Mouse (Mus musculus) thymus, postnatal 0 days (tissue): ENCODE data around the gene Thtpa. TPM values are rescaled to one million over a fixed set of nuclear protein-coding genes. Genes with fewer than 3 reads are reported as not detected.

ENCODE experiments used
- DNase-seq: peaks from one replicate; pipeline ENCODE4 v3.0.0-alpha.2; 2015; ENCODE audit warnings: low spot score
- polyA plus RNA-seq: library from polyadenylated mRNA; unstranded; fragments of >200 nt; fragmentation: Nextera tagmentation; extraction: Ambion mirVana; gene quantifications from 2 replicates; pipeline ENCODE4 v1.2.1, GENCODE M21; 2015

The Thtpa gene
- 9.8 and 10.3 TPM in 2 replicates for polyA plus RNA-seq

DNA sequence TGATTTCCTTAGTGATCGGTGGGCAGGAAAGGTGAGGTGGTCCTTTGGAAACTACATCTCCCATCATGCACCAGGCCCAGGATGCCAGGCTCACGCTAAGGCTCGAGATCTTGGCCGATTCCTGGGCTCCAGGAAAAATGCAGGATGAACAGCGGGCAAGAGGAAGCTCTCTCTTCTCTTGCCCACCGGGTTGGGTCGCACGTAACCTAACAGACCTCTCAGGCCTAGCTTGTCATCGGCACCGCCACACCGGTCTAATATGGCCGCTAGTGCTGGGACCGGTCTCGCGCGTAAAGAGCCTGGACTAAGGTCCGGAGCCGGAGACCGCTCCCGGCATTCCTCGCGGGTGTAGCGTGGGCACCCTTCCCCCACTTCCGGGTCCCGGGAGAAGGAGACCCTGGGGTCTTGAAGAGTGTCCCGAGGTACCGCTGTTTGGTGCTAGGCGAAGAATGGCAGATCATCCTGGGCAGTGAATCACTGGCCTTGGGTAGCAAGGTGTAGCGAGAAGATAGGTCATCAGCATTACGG is at the start of gene Thtpa:
Gene Thtpa (plus strand): TSS at position 81 of the 528 bp plus-strand sequence.
- DNase-seq = peak; percentile 63

- no peak for DNase-seq
These were observed 46.5 kb upstream of the Thtpa start for GRCm38 (mm10) chr14:55047971-55048531.

DNA sequence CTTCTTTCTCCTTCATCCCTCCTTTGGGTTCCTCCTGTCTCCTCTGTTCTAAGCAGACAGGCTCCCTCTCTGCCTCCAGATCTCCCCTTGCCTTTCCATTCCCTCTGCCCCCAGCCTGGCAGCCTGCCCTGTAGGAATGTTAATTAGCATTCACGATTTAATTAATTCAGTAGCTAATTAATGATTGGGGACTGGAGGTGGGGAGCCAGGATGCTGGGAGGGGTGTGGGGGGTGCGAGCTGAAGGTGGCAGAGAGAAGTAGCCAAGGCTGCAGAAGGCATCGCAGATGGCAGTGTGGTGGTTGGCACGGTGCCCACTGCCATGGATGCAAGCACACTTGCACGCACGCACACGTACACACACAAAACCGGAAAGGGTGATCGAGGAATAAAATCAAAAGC is 42.1 kb upstream of the Thtpa start:
- DNase-seq = no peak

GRCm38 (mm10) chr14:55053050-55053449 is 41.5 kb upstream of the Thtpa start:
- no peak for DNase-seq

- no peak for DNase-seq
These were observed 40.8 kb upstream of the Thtpa start for GRCm38 (mm10) chr14:55053708-55054190.

DNA sequence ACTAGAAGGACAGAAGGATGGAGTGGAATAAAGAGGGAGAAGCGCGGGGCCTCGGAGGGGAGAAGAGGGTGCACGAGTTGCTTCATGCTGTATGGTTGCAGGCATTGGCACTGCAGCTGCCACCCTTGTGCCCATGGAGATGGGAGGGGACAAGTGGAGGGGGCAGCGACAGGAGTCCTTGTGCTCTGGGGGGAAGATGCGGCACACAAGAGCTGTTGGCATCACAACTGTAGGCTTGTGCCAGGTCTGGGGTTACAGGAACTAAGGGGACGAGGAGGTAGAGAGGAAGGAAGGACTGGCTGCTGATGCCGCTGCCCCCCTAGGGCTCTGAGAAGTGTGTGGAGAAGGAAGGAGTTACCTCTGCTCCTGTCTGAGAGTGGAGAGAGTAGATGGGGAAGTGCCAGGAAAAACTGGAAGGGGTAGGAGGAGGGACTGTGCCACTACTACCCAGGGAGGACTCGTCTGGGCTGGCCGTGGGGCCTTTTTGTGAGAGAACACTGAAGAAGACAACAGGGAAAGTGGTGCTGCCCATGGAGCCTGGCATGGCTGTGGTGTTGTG is 40.3 kb upstream of the Thtpa start:
- no peak for DNase-seq

GRCm38 (mm10) chr14:55055167-55055834 is 39.3 kb upstream of the Thtpa start:
- DNase-seq = no peak

DNA sequence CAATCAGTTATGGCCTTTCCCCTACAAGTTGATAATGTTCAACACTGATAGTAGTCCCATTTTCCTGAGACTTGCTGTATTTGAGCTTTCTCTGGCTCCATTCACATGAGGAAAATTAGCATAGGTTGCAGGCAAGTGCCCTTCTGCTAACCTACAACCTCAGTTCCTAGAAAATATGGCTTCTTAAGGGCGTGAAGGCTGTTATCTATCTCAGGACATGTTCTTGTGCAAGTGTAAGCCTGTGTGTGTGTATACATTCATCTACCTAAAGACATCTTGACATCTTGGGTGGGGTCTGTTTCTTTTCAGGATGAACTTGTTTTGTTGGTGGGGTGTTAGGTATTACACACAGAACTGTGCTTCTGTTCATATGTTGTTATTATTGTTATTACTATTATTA is 35.6 kb upstream of the Thtpa start:
- DNase-seq = no peak

GRCm38 (mm10) chr14:55059931-55060330 is 34.7 kb upstream of the Thtpa start:
- DNase-seq = no peak

DNA sequence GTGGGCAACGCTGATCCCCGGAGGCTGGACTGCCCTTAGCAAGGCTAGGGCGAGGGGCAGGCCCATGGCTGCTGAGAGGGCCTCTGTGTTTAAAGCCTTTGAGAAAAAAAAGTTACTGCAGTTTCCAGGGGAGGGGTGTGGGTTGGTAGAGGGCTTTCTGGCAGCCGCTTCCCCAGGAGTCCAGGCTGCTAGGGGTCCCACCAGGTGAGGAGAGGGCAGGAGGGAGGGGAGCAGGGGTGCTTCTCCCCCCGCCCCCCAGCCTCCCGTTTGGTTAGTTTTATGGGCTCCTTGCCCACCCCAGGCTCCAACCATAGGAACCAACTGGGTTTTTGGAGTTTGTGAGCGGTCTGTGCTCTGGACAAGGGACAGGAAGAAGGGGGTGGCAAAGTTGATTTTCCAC is 32.7 kb upstream of the Thtpa start:
- no peak for DNase-seq

GRCm38 (mm10) chr14:55062626-55063025 is 32.0 kb upstream of the Thtpa start:
- peak; percentile 28 for DNase-seq

GRCm38 (mm10) chr14:55063117-55063516 is 31.5 kb upstream of the Thtpa start:
- DNase-seq = no peak

- DNase-seq = no peak
These were observed 30.8 kb upstream of the Thtpa start for GRCm38 (mm10) chr14:55063581-55064381.

DNA sequence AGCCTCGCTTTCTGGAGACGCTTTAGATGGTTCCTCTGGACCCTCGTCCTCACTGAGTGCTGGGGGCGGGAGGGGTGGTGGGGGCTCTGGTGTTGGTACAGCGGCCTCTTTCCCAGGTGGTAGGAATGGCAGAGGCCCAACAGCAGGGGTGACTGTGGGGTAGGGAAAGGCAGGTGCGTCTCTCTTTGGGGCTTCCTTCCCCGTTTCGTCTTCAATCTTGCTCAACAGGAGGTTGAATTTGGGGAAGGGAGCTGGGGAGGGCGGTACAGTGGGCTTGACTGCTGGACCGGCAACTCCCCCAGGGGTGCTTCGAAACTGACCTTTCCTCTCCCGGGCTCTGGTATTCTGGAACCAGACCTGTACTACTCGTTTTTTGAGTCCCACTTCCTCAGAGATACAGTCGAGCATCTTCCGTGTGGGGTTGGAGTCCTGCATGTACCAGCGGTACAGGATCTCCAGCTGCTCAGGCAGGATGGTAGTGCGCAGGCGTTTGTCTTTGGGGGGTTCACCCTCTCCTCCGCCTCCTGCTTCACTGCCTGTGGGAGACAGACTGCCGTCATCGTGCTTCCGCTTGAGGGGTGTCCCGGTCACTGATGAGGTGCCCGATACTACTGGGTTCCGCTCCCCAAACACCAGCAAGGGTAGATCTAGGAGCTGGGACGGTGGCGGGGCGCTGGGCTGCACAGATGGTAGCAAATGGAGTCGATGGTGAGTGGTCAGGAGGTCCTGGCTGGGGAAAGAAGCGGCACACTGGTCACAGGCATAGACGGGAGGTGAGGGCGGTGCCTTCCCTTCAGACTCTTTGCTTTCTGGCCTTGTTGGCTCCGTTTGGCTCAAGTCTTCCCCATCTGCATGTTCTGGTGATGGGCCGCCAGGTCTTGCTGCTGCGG is 29.9 kb upstream of the Thtpa start:
- DNase-seq = no peak

GRCm38 (mm10) chr14:55065391-55065790 is 29.2 kb upstream of the Thtpa start:
- no peak for DNase-seq

- DNase-seq = no peak
These were observed 28.5 kb upstream of the Thtpa start for GRCm38 (mm10) chr14:55066042-55066441.

GRCm38 (mm10) chr14:55071756-55072155 is 22.8 kb upstream of the Thtpa start:
- DNase-seq = no peak

- DNase-seq = no peak
These were observed 20.2 kb upstream of the Thtpa start for GRCm38 (mm10) chr14:55074416-55074815.

DNA sequence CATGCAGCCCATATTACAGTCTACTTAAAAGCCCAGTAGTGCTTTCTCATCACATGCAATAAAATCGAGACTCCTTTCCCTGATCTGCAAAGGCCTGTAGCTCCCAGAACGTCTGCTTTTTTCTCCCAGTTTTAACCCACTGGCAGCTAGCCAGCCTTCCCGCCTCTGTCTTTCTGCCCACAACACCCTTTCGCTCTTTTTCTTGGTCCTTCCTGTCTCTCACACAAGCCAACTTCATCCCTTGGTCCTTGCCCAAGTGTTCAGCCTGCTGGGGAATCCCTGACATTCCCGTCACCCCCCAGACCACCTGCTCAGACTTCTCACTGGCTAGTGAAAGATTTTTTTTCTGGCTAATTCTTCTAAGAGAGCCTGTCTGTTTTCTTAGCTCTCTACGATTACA is 18.4 kb upstream of the Thtpa start:
- no peak for DNase-seq

GRCm38 (mm10) chr14:55076956-55077355 is 17.6 kb upstream of the Thtpa start:
- no peak for DNase-seq
